Mouse (Mus musculus): Measurements from ENCODE around the gene AI464131. TPM values are rescaled to one million over a fixed set of nuclear protein-coding genes. Genes with fewer than 3 reads are reported as not detected.

The AI464131 gene
- polyA plus RNA-seq, 1 experiment from 2014 or later, result 7.3 TPM

DNA sequence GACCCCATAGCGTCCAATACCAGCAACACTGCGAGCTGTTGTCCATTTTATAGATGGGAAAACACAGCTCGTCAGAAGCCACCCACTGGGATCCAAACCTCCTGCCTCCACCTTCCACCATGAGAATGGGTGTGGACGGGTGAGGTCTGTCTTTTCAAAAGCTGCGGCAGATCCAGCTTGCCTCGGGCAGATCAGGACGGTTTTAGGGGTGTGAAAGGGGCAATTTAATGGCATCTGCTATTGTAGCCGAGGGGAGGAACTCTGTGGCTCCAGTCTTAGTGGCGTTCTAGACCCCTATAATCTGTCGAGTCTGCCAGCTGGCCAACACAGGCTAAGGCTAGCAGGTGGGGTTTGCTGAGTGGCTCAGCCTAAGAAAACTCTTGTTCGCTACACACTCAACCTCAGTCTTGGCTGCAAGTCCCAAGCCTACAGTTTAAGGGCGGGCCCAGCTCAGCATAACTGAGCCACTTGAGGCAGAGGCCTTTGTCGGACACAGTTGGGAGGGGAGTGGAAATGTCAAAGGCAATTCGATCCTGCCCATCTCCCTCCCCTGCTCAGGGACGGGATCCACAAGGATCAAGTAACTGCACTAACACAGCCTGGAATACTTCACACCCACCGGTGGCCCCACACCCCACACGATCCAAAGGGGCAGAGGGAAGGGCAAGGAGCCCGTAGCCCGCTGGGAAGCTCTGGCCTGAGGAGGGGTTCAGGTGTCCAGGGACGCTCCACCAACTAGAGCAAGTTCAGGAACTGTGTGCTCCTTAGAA lies 520 bp downstream of the AI464131 start:
- Histone ChIP-seq H3K27me3 (ENCODE audit: low read depth, poor library complexity, severe bottlenecking) (peaks cover 71% of the 10 kb centered on the region), H3K27ac (replicated peaks) (peak overlapping the region; percentile 79), H3K9me3 (replicated peaks) (no peaks in the 10 kb centered on the region), H3K4me3 (peak overlapping the region; percentile 61), H3K36me3 (no peaks in the 10 kb centered on the region), H3K4me1 (peaks cover 64% of the 10 kb centered on the region)
- DNase-seq (ENCODE audit: low spot score), result no peak
- WGBS, result 10% methylated on average over 20 of the region's 20 CpGs

DNA sequence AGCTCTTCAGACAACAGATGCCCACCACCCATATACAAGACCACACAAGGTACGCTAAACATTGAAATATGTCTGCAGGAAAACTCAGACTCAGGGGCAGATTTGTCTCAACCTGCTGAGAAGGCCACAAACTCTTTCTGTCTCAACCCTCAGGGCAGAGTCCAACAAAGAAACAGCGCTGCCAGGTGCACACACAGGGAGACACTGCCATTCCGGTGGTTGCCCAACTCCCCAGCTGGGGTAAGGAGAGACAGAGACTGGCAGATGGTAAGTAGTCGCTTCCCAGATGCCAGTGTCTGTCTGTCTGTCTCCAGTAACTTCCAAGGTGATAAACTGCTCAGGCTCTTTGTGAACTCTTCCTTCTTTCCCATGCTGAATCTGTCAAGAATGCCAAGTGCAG lies 2.1 kb downstream of the AI464131 start:
- H3K4me1 ChIP-seq, result peaks cover 52% of the 10 kb centered on the region
- no peak for DNase-seq (ENCODE audit: low spot score)
- WGBS, result 71% methylated on average over 4 of the region's 4 CpGs
- H3K27ac ChIP-seq (replicated peaks), result no peak overlapping the region
- peaks cover 11% of the 10 kb centered on the region for H3K36me3 ChIP-seq
- H3K27me3 ChIP-seq (ENCODE audit: low read depth, poor library complexity, severe bottlenecking), result peaks cover 84% of the 10 kb centered on the region
- H3K4me3 ChIP-seq, result no peak overlapping the region
- H3K9me3 ChIP-seq (replicated peaks), result no peaks in the 10 kb centered on the region

DNA sequence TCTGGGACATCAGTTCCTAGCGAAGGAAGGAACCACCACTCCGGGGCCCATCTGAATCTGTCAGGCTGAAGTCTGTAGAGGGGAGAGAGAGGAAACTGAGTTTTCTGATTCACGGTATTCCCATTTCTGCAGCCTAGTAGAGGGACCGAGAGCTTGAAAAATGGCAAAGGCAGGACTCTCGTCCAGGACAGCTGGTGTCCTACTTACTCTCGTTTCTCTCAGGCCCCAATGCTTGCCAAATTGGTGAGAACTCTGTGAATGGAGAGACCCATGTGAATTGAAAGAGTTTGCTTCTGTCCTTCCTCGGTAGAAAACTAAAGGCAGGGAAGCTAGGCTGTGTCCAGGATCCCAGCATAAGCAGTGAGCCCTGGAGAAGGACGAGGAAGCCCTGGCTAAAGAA lies 3.3 kb downstream of the AI464131 start:
- Histone ChIP-seq H3K4me3 (peak overlapping the region; percentile 51; the same call in 1 of the 2 replicates), H3K27ac (replicated peaks) (no peak overlapping the region), H3K9me3 (replicated peaks) (no peaks in the 10 kb centered on the region), H3K27me3 (ENCODE audit: low read depth, poor library complexity, severe bottlenecking) (peaks cover 84% of the 10 kb centered on the region), H3K36me3 (peaks cover 14% of the 10 kb centered on the region), H3K4me1 (peaks cover 44% of the 10 kb centered on the region)
- no peak for DNase-seq (ENCODE audit: low spot score)
- WGBS, result 59% methylated on average over 8 of the region's 8 CpGs

- 1% methylated on average over 43 of the region's 43 CpGs for WGBS
- H3K36me3 ChIP-seq, result peaks cover 14% of the 10 kb centered on the region
- no peak overlapping the region for H3K27ac ChIP-seq (replicated peaks)
- peaks cover 89% of the 10 kb centered on the region for H3K27me3 ChIP-seq (ENCODE audit: low read depth, poor library complexity, severe bottlenecking)
- peak overlapping the region; percentile 51 for H3K4me3 ChIP-seq
- H3K4me1 ChIP-seq, result peaks cover 44% of the 10 kb centered on the region
- no peaks in the 10 kb centered on the region for H3K9me3 ChIP-seq (replicated peaks)
- peak; percentile 55 for DNase-seq (ENCODE audit: low spot score)
Observed at GRCm38 (mm10) chr4:41498921-41499391, 3.9 kb downstream of the AI464131 start.

DNA sequence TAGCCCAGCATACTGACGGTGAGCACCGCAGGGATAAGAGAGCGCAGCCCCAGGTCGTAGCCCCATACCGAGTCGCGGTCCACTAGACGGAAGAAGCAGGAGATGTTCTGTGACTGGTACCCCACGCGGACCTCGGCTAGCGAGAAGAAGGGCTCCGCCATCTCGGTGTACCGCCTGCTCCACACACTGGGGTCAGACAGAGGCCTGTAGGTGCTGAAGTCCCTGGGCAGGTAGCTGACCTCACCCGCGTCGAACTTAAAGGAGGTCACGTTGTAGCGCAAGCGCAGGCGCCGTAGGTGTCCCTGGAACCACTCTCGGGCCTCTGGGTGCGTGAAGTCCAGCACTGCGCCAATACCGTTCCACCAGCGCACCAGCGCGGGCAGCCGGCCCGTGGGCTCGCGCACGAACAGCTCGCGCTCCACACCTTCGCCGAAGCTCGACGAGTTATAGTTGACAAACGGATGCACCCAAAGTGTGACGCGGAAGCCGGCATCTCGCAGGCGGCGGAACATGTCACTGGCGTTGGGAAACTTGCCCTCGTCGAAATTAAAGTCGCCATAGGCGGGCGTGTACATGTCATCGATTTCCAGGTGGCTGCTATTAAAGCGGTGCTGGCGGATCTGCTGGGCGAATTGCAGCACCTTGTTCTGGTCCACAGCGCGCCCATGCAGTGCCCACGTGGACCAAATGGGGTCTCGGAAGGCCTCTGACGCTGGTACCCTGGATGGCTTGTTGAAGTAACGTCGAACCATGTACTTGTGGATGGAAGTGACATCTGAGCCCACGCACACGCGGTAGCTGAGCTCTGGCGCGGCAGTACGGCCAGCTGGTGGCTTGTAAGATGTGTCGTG lies 4.7 kb downstream of the AI464131 start:
- H3K9me3 ChIP-seq (replicated peaks), result no peaks in the 10 kb centered on the region
- H3K27ac ChIP-seq (replicated peaks), result peak overlapping the region; percentile 50; the same call in 1 of the 2 replicates
- H3K36me3 ChIP-seq, result peaks cover 14% of the 10 kb centered on the region
- 6% methylated on average over 72 of the region's 72 CpGs for WGBS
- DNase-seq (ENCODE audit: low spot score), result peak; percentile 38
- H3K4me1 ChIP-seq, result peaks cover 42% of the 10 kb centered on the region
- peak overlapping the region; percentile 51 for H3K4me3 ChIP-seq
- H3K27me3 ChIP-seq (ENCODE audit: low read depth, poor library complexity, severe bottlenecking), result peaks cover 95% of the 10 kb centered on the region

DNA sequence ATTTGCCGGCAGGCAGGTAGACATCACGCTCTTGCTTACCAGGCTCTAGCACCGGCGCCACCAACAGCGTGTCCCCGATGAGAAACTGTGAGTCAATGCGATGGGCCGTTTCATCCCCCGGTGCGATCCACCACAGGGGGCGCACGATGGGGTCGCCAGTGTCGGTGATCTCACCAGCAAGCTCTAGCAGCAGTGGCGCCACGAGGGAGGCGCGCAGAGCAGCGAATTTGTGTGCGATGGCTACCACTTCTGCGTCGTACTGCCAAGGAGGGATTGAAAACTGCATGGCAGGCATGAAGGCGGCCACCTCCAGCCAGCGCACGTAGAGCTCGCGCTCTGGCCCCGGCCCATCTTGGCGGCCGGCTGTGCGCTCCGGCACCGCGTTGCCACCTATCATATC lies 5.3 kb downstream of the AI464131 start:
- peak overlapping the region; percentile 50; the same call in 1 of the 2 replicates for H3K27ac ChIP-seq (replicated peaks)
- H3K27me3 ChIP-seq (ENCODE audit: low read depth, poor library complexity, severe bottlenecking), result peaks cover 92% of the 10 kb centered on the region
- no peaks in the 10 kb centered on the region for H3K9me3 ChIP-seq (replicated peaks)
- H3K4me1 ChIP-seq, result peaks cover 36% of the 10 kb centered on the region
- peak; percentile 71 for DNase-seq (ENCODE audit: low spot score)
- H3K36me3 ChIP-seq, result peaks cover 14% of the 10 kb centered on the region
- WGBS, result 1% methylated on average over 34 of the region's 34 CpGs
- peak overlapping the region; percentile 51 for H3K4me3 ChIP-seq

DNA sequence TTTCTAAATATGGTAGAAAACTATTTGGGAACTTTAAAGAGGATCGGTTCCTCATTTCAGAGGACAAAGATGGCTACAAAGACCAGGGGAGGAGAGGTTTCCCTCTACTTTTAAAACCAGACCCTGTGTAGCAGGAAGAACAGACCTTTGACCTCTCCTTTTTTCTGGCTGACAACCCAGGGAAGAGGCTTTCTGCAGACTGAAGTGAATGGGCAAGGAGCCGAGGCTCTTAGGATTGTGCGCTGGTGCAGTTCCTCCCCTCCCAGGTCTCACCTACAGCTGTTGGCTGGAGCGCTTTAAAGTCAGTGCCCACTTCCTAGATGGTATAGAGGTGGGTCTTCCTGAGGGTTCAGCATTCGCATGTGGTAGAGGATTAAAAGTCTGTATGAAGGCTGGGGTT lies 5.8 kb downstream of the AI464131 start:
- WGBS, result 32% methylated on average over 5 of the region's 5 CpGs
- H3K36me3 ChIP-seq, result peaks cover 14% of the 10 kb centered on the region
- peaks cover 30% of the 10 kb centered on the region for H3K4me1 ChIP-seq
- peaks cover 86% of the 10 kb centered on the region for H3K27me3 ChIP-seq (ENCODE audit: low read depth, poor library complexity, severe bottlenecking)
- no peak overlapping the region for H3K27ac ChIP-seq (replicated peaks)
- DNase-seq (ENCODE audit: low spot score), result no peak
- peak overlapping the region; percentile 51; the same call in 1 of the 2 replicates for H3K4me3 ChIP-seq
- no peaks in the 10 kb centered on the region for H3K9me3 ChIP-seq (replicated peaks)

DNA sequence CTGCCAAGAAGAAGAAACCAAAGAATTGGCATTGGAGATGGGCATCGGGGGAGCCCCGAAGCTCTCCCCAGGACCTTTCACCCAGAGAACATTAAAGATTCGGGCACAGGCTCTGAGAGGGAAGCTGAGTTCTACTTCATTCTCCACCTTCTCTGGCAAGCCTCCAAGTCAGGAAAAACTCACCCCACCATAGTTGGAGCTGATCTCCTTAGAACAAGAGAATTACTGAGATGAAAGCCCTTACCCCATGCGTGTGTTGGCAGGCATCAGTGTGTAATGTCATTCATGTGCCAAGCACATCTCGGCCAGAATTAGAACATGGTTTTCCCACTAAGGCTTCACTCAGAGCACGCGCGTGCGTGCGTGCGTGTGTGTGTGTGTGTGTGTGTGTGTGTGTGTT lies 7.0 kb downstream of the AI464131 start:
- Histone ChIP-seq H3K4me1 (peaks cover 25% of the 10 kb centered on the region), H3K36me3 (peaks cover 14% of the 10 kb centered on the region), H3K27ac (replicated peaks) (no peak overlapping the region), H3K9me3 (replicated peaks) (no peaks in the 10 kb centered on the region), H3K4me3 (no peak overlapping the region), H3K27me3 (ENCODE audit: low read depth, poor library complexity, severe bottlenecking) (peaks cover 74% of the 10 kb centered on the region)
- 92% methylated on average over 11 of the region's 11 CpGs for WGBS
- no peak for DNase-seq (ENCODE audit: low spot score)

GRCm38 (mm10) chr4:41495076-41495475 lies 7.8 kb downstream of the AI464131 start:
- H3K27me3 ChIP-seq (ENCODE audit: low read depth, poor library complexity, severe bottlenecking), result peaks cover 67% of the 10 kb centered on the region
- H3K4me1 ChIP-seq, result peaks cover 25% of the 10 kb centered on the region
- no peak overlapping the region for H3K27ac ChIP-seq (replicated peaks)
- no peak for DNase-seq (ENCODE audit: low spot score)
- H3K36me3 ChIP-seq, result peaks cover 14% of the 10 kb centered on the region
- WGBS, result 78% methylated on average over 4 of the region's 4 CpGs
- no peak overlapping the region for H3K4me3 ChIP-seq
- H3K9me3 ChIP-seq (replicated peaks), result no peaks in the 10 kb centered on the region

- H3K27me3 ChIP-seq (ENCODE audit: low read depth, poor library complexity, severe bottlenecking), result peaks cover 60% of the 10 kb centered on the region
Observed at GRCm38 (mm10) chr4:41494378-41494777, 8.5 kb downstream of the AI464131 start.

DNA sequence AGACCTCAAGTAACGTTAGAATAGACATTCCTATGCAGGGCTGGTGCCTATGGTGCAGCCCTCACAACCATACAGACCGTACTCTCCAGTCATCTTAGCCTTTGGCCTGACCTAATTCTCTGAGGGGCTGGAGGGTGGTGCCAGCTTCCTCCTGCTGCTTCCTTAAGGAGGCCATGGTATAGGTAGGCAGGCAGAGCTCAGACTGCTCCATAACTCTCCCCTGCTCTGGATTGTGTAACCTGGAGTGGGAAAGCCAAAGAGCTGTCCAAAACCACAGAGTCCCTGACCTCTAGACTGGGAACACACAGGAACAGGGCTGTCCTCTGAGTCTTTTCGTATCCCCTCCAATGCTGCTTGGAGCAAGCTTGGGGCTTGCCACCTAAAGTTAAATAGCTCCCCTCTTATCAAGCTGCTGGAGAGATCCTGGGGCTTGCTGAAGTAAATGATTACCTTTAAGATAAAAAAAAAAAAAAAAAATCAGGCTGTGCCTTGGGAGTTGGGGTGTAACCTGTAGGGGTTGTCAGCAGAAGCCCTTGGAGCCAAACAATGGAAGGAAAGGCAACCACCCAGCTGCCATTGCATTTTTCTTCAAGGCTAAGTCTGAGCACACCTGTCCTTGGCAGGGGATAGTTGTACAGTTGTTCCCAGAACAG lies 9.3 kb downstream of the AI464131 start:
- peaks cover 14% of the 10 kb centered on the region for H3K36me3 ChIP-seq
- H3K4me3 ChIP-seq, result no peak overlapping the region
- no peaks in the 10 kb centered on the region for H3K9me3 ChIP-seq (replicated peaks)
- 81% methylated on average over 3 of the region's 3 CpGs for WGBS
- no peak overlapping the region for H3K27ac ChIP-seq (replicated peaks)
- peaks cover 52% of the 10 kb centered on the region for H3K27me3 ChIP-seq (ENCODE audit: low read depth, poor library complexity, severe bottlenecking)
- no peak for DNase-seq (ENCODE audit: low spot score)
- peaks cover 16% of the 10 kb centered on the region for H3K4me1 ChIP-seq

More at GRCm38 (mm10) chr4:41494378-41494777, 8.5 kb downstream of the AI464131 start:
- peaks cover 24% of the 10 kb centered on the region for H3K4me1 ChIP-seq
- no peaks in the 10 kb centered on the region for H3K9me3 ChIP-seq (replicated peaks)
- WGBS, result 65% methylated on average over 3 of the region's 3 CpGs
- peaks cover 14% of the 10 kb centered on the region for H3K36me3 ChIP-seq
- no peak for DNase-seq (ENCODE audit: low spot score)
- no peak overlapping the region for H3K27ac ChIP-seq (replicated peaks)
- H3K4me3 ChIP-seq, result no peak overlapping the region

- no peak for DNase-seq (ENCODE audit: low spot score)
- no peaks in the 10 kb centered on the region for H3K9me3 ChIP-seq (replicated peaks)
- H3K36me3 ChIP-seq, result peaks cover 14% of the 10 kb centered on the region
- peaks cover 10% of the 10 kb centered on the region for H3K4me1 ChIP-seq
- WGBS, result 76% methylated on average over 7 of the region's 7 CpGs
- H3K27ac ChIP-seq (replicated peaks), result no peak overlapping the region
- H3K27me3 ChIP-seq (ENCODE audit: low read depth, poor library complexity, severe bottlenecking), result peaks cover 45% of the 10 kb centered on the region
- no peak overlapping the region for H3K4me3 ChIP-seq
Observed at GRCm38 (mm10) chr4:41492951-41493350, 9.9 kb downstream of the AI464131 start.
